In genomic region chr14:81287489-81288025, GRCm38 (mm10) we compare ENCODE assay signal across 21 mouse cellular contexts.
DNase-seq lines count a peak whose midpoint lies in the region; ATAC-seq lines count a peak whose summit lies in the region.
"Had no signal": no experiment of that assay in that cellular context is flagged by ENCODE, and none has a peak within 500 bp of the region (broad histone marks: within the 10 kb centered on the region; RNA-seq: fewer than 3 reads in every experiment).

No protein-coding gene starts in this region.

- intact Hi-C loops in left cerebral cortex, postnatal 14 days (cut with DNase I) = no loop called here

- peak; percentile 95 for ATAC-seq in frontal cortex, adult (ENCODE audit: low TSS enrichment)
- ATAC-seq: forebrain, embryonic 16.5 days; intestine, postnatal 0 days; Patski had no signal

- no peak for DNase-seq in frontal cortex, postnatal 25 days (ENCODE audit: low spot score in 2 of 2)
- DNase-seq in left cerebral cortex, postnatal 14 days (ENCODE audit: low spot score in 2 of 2) = peak; percentile 2 to 34
- DNase-seq in left cerebral cortex, adult 9 months (ENCODE audit: low spot score in 2 of 2) = no peak
- DNase-seq in right cerebral cortex, adult 2 months (ENCODE audit: low spot score in 2 of 2) = peak; percentile 2 to 3
- DNase-seq in right cerebral cortex, postnatal 36 days (ENCODE audit: low spot score in 2 of 2) = no peak
- peak; percentile 36 for DNase-seq in telencephalon, adult 2 months (ENCODE audit: low read depth, low spot score)
- DNase-seq in thymus, postnatal 14 days = no peak
- DNase-seq: adrenal gland, postnatal 10 days; B cell, adult 2 months; cerebellum, adult 11-12 months; cerebellum, adult 8-10 months; cerebellum, postnatal 10 days; cerebellum, postnatal 36 days; embryo, embryonic 11 days; gastrocnemius, adult 2 months; gastrocnemius, postnatal 14 days; heart, adult 11 months had no signal

Comparison
In these comparisons a context has a peak if more than half of its experiments do, and no peak if none do; other contexts are left out.
1. DNase-seq: peak in left cerebral cortex, postnatal 14 days (2 of 2), right cerebral cortex, adult 2 months (2 of 2) and telencephalon, adult 2 months (single experiment); none in frontal cortex, postnatal 25 days (0 of 2), left cerebral cortex, adult 9 months (0 of 2), right cerebral cortex, postnatal 36 days (0 of 2) and thymus, postnatal 14 days (single experiment).